Mouse (Mus musculus) hindbrain, embryonic 11.5 days (tissue): ENCODE measurements around the gene Foxn1. TPM values are rescaled to one million over a fixed set of nuclear protein-coding genes. Genes with fewer than 3 reads are reported as not detected.

ENCODE experiments used
- ATAC-seq: fragments of 200-750 bp; cut with Nextera tagmentation; 2 replicates; pipeline ENCODE4 v1.8.0; 2017; ENCODE audit warnings: mild to moderate bottlenecking, moderate TSS enrichment, moderate library complexity; ENCODE audit not compliant: low FRiP score
- DNase-seq: peaks from one replicate; pipeline ENCODE4 v3.0.0-alpha.2; 2015; ENCODE audit warnings: low spot score
- H3K27ac ChIP-seq: fragments of 300-500 bp; sonication (generic); 2 replicates; pipeline ENCODE4 v1.5.1; 2014; ENCODE audit warnings: mild to moderate bottlenecking, low read depth, low read length
- H3K27me3 ChIP-seq: fragments of 300-500 bp; sonication (generic); 2 replicates; pipeline ENCODE4 v1.6.1; 2014; ENCODE audit warnings: mild to moderate bottlenecking, low read length, moderate library complexity, mixed read lengths; ENCODE audit not compliant: control insufficient read depth, insufficient read depth
- H3K36me3 ChIP-seq: fragments of 300-500 bp; sonication (generic); 2 replicates; pipeline ENCODE4 v1.6.1; 2014; ENCODE audit warnings: mild to moderate bottlenecking, low read length, moderate library complexity, mixed read lengths; ENCODE audit not compliant: control insufficient read depth, insufficient read depth
- H3K4me1 ChIP-seq: fragments of 300-500 bp; sonication (generic); replicated peaks from 2 replicates; pipeline ENCODE4 v1.6.1; 2014; ENCODE audit warnings: low read length, mixed read lengths; ENCODE audit not compliant: control insufficient read depth, insufficient read depth
- H3K4me2 ChIP-seq: fragments of 300-500 bp; sonication (generic); replicated peaks from 2 replicates; pipeline ENCODE4 v1.6.1; 2014; ENCODE audit warnings: mild to moderate bottlenecking, low read depth, low read length
- H3K4me3 ChIP-seq: fragments of 300-500 bp; sonication (generic); 2 replicates; pipeline ENCODE4 v1.5.1; 2014; ENCODE audit warnings: low read depth, low read length
- H3K9ac ChIP-seq: fragments of 300-500 bp; sonication (generic); 2 replicates; pipeline ENCODE4 v1.6.1; 2014; ENCODE audit warnings: low read depth, low read length
- H3K9me3 ChIP-seq: fragments of 300-500 bp; sonication (generic); 2 replicates; pipeline ENCODE4 v1.6.1; 2016; ENCODE audit warnings: low read length; ENCODE audit not compliant: control insufficient read depth
- WGBS: fragments of 180-500 bp; shearing (Covaris S2); extraction: QIAGEN DNeasy Blood & Tissue Kit; methylation state at CpG from one replicate; pipeline ENCODE4 v1.1.7; 2014; 5-methylcytosine and 5-hydroxymethylcytosine counted together
- polyA plus RNA-seq: library from polyadenylated mRNA; unstranded; fragments of >200 nt; fragmentation: Nextera tagmentation; extraction: Ambion mirVana; gene quantifications from 2 replicates; pipeline ENCODE4 v1.2.1, GENCODE M21; 2014

The Foxn1 gene
- polyA plus RNA-seq, 1 experiment from 2014 or later = 0.05 TPM

GRCm38 (mm10) chr11:78422055-78422819 lies 35.9 kb upstream of the Foxn1 start, which contains the start of gene Slc13a2:
Slc13a2 (minus strand) TSS chr11:78422217.
- no peak within 1 kb of the TSS for H3K4me2 ChIP-seq
- no peaks in the 10 kb centered on the region for H3K4me1 ChIP-seq
- H3K36me3 ChIP-seq = no peaks in the 10 kb centered on the region
- H3K27ac ChIP-seq = no peak within 1 kb of the TSS
- ATAC-seq = no peak
- H3K4me3 ChIP-seq = no peak within 1 kb of the TSS
- no peaks in the 10 kb centered on the region for H3K9me3 ChIP-seq
- H3K9ac ChIP-seq = no peak within 1 kb of the TSS
- DNase-seq = no peak
- no peaks in the 10 kb centered on the region for H3K27me3 ChIP-seq
- WGBS = 26% methylated on average over 13 of the region's 13 CpGs

GRCm38 (mm10) chr11:78421201-78422009 lies 35.0 kb upstream of the Foxn1 start:
- no peak for ATAC-seq
- no peak overlapping the region for H3K4me3 ChIP-seq
- H3K4me2 ChIP-seq = no peak overlapping the region
- no peaks in the 10 kb centered on the region for H3K36me3 ChIP-seq
- no peak for DNase-seq
- H3K4me1 ChIP-seq = no peaks in the 10 kb centered on the region
- WGBS = 69% methylated on average over 13 of the region's 13 CpGs
- no peaks in the 10 kb centered on the region for H3K9me3 ChIP-seq
- H3K27ac ChIP-seq = no peak overlapping the region
- H3K27me3 ChIP-seq = no peaks in the 10 kb centered on the region
- H3K9ac ChIP-seq = no peak overlapping the region

GRCm38 (mm10) chr11:78420263-78420889 lies 34.0 kb upstream of the Foxn1 start:
- DNase-seq (no peak), ATAC-seq (no peak)
- Histone ChIP-seq H3K9me3 (no peaks in the 10 kb centered on the region), H3K4me1 (no peaks in the 10 kb centered on the region), H3K4me3 (no peak overlapping the region), H3K4me2 (no peak overlapping the region), H3K36me3 (no peaks in the 10 kb centered on the region), H3K27ac (no peak overlapping the region), H3K27me3 (no peaks in the 10 kb centered on the region), H3K9ac (no peak overlapping the region)
- 78% methylated on average over 12 of the region's 12 CpGs for WGBS

DNA sequence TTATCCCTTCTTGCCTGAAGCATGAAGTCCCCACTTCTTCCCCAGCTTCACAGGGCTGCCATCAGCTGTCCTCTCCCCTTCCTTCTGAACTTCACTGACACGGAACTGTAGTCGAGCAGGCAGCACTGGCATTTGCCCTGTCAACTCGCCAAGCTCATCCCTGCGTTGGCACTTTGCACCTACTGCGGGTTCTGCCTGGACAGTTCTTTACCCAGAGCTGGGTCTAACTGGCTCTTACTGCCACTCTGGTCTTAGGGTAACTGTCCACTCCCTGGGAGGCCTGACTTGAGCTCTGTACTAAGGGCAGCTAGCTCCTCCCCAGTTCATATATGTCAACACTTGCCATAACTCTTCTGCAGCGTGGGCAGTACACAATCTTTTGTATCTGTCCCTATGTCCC lies 30.5 kb upstream of the Foxn1 start:
- no peak for ATAC-seq
- H3K4me2 ChIP-seq = no peak overlapping the region
- no peak overlapping the region for H3K4me3 ChIP-seq
- no peak for DNase-seq
- H3K4me1 ChIP-seq = no peaks in the 10 kb centered on the region
- no peaks in the 10 kb centered on the region for H3K36me3 ChIP-seq
- WGBS = 85% methylated on average over 6 of the region's 6 CpGs
- no peak overlapping the region for H3K27ac ChIP-seq
- no peak overlapping the region for H3K9ac ChIP-seq
- no peaks in the 10 kb centered on the region for H3K27me3 ChIP-seq
- H3K9me3 ChIP-seq = no peaks in the 10 kb centered on the region

DNA sequence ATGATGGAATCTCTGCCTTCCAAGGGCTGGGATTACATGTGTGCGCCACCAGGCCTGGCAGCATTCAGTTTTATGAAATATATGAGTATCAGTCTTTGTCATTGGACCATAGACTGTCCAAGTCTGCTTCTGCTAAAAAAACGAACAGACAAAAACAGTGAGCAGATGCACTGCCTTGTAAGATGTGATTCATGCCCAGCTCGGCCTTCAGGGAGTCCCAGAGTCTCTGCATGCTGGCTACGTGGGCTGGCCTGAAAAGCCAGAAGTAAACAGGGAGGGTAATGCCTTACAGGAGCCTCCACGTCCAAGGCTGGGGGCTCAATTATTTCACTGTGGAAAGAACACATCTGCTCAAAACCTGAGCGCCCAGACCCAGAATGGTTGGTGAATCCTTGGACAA lies 26.5 kb upstream of the Foxn1 start:
- Histone ChIP-seq H3K27me3 (no peaks in the 10 kb centered on the region), H3K4me2 (no peak overlapping the region), H3K36me3 (no peaks in the 10 kb centered on the region), H3K4me1 (no peaks in the 10 kb centered on the region), H3K9ac (no peak overlapping the region), H3K4me3 (no peak overlapping the region), H3K27ac (no peak overlapping the region), H3K9me3 (no peaks in the 10 kb centered on the region)
- WGBS = 76% methylated on average over 6 of the region's 6 CpGs
- DNase-seq = no peak
- no peak for ATAC-seq

DNA sequence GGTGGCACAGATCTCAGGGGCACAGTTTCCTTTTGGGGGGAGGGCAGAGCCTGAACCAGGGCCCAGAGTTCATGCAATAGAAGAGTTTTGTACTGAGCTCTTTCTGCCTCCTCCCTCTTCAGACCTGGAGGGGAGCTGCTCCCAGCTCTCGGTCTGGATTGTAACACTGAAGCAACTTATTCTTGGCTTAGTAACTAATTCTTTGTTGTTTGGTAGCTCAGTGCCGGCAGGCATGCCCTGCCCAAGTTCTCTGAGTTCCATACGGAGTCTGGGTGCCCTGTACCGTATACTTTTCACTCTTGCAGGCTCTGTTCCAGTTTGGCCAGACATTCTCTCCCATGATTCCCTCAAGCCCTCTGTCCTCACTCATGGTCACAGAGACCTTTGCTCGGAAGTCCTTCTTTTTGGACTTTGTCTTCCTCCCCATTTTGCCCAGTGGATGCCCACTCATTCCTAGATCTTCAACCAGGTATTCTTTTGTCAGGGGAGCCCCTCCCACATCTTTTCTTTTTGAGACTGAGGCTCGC lies 26.0 kb upstream of the Foxn1 start:
- no peaks in the 10 kb centered on the region for H3K27me3 ChIP-seq
- H3K4me1 ChIP-seq = no peaks in the 10 kb centered on the region
- WGBS = 80% methylated on average over 6 of the region's 6 CpGs
- no peak overlapping the region for H3K9ac ChIP-seq
- H3K4me2 ChIP-seq = no peak overlapping the region
- no peak for DNase-seq
- no peaks in the 10 kb centered on the region for H3K9me3 ChIP-seq
- H3K27ac ChIP-seq = no peak overlapping the region
- H3K36me3 ChIP-seq = no peaks in the 10 kb centered on the region
- H3K4me3 ChIP-seq = no peak overlapping the region
- ATAC-seq = no peak

- DNase-seq (no peak), ATAC-seq (no peak)
- Histone ChIP-seq H3K9me3 (no peaks in the 10 kb centered on the region), H3K4me3 (no peak overlapping the region), H3K36me3 (no peaks in the 10 kb centered on the region), H3K4me1 (no peaks in the 10 kb centered on the region), H3K27me3 (no peaks in the 10 kb centered on the region), H3K9ac (no peak overlapping the region), H3K27ac (no peak overlapping the region), H3K4me2 (no peak overlapping the region)
- WGBS = 86% methylated on average over 11 of the region's 11 CpGs
Observed at GRCm38 (mm10) chr11:78411606-78412323, 25.4 kb upstream of the Foxn1 start.
